Mouse (Mus musculus): ENCODE measurements at regions not wholly inside any gene's neighbourhood (a gene's known extent, or its start where the extent isn't known, plus 50 kb on each side); places are given as distances from the start of the nearest gene placed in this dataset.

GRCm38 (mm10) chr9:115609904-115610303, 299.4 kb upstream of the Gadl1 start:
- Histone ChIP-seq H3K27ac (ENCODE audit: low read depth, low read length) (no peak overlapping the region), H3K4me1 (replicated peaks; ENCODE audit: control insufficient read depth, insufficient read depth, low read length) (no peaks in the 10 kb centered on the region), H3K4me3 (ENCODE audit: low read depth, low read length) (no peak overlapping the region), H3K9ac (ENCODE audit: low read length) (no peak overlapping the region), H3K4me2 (ENCODE audit: low read depth, low read length, severe bottlenecking) (no peak overlapping the region), H3K9me3 (ENCODE audit: control insufficient read depth, low read length) (no peaks in the 10 kb centered on the region), H3K27me3 (ENCODE audit: control insufficient read depth, insufficient read depth, low read length) (no peaks in the 10 kb centered on the region), H3K36me3 (ENCODE audit: control insufficient read depth, insufficient read depth, low read length) (no peaks in the 10 kb centered on the region)
- 91% methylated on average over 5 of the region's 5 CpGs for WGBS
- no peak for DNase-seq (ENCODE audit: low spot score)
- ATAC-seq (replicated peaks; ENCODE audit: low FRiP score) = no peak

- H3K27me3 ChIP-seq (ENCODE audit: control insufficient read depth, insufficient read depth, low read length) = no peaks in the 10 kb centered on the region
- ATAC-seq (replicated peaks; ENCODE audit: low FRiP score) = no peak
- no peaks in the 10 kb centered on the region for H3K9me3 ChIP-seq (ENCODE audit: control insufficient read depth, low read length)
- H3K36me3 ChIP-seq (ENCODE audit: control insufficient read depth, insufficient read depth, low read length) = no peaks in the 10 kb centered on the region
- H3K4me3 ChIP-seq (ENCODE audit: low read depth, low read length) = no peak overlapping the region
- no peak overlapping the region for H3K4me2 ChIP-seq (ENCODE audit: low read depth, low read length, severe bottlenecking)
- H3K4me1 ChIP-seq (replicated peaks; ENCODE audit: control insufficient read depth, insufficient read depth, low read length) = no peaks in the 10 kb centered on the region
- 87% methylated on average over 5 of the region's 5 CpGs for WGBS
- H3K27ac ChIP-seq (ENCODE audit: low read depth, low read length) = no peak overlapping the region
- DNase-seq (ENCODE audit: low spot score) = no peak
- no peak overlapping the region for H3K9ac ChIP-seq (ENCODE audit: low read length)
Observed at GRCm38 (mm10) chr9:115611713-115612112, 297.5 kb upstream of the Gadl1 start.

- DNase-seq (ENCODE audit: low spot score) (no peak), ATAC-seq (replicated peaks; ENCODE audit: low FRiP score) (no peak)
- Histone ChIP-seq H3K4me2 (ENCODE audit: low read depth, low read length, severe bottlenecking) (no peak overlapping the region), H3K36me3 (ENCODE audit: control insufficient read depth, insufficient read depth, low read length) (no peaks in the 10 kb centered on the region), H3K9ac (ENCODE audit: low read length) (no peak overlapping the region), H3K4me3 (ENCODE audit: low read depth, low read length) (no peak overlapping the region), H3K4me1 (replicated peaks; ENCODE audit: control insufficient read depth, insufficient read depth, low read length) (no peaks in the 10 kb centered on the region), H3K27ac (ENCODE audit: low read depth, low read length) (no peak overlapping the region), H3K9me3 (ENCODE audit: control insufficient read depth, low read length) (no peaks in the 10 kb centered on the region), H3K27me3 (ENCODE audit: control insufficient read depth, insufficient read depth, low read length) (no peaks in the 10 kb centered on the region)
- WGBS = 69% methylated on average over 6 of the region's 6 CpGs
Observed at GRCm38 (mm10) chr9:115612908-115613307, 296.3 kb upstream of the Gadl1 start.

GRCm38 (mm10) chr9:115614007-115614406, 295.2 kb upstream of the Gadl1 start:
- no peak overlapping the region for H3K4me3 ChIP-seq (ENCODE audit: low read depth, low read length)
- DNase-seq (ENCODE audit: low spot score) (no peak), ATAC-seq (replicated peaks; ENCODE audit: low FRiP score) (no peak)
- no peaks in the 10 kb centered on the region for H3K27me3 ChIP-seq (ENCODE audit: control insufficient read depth, insufficient read depth, low read length)
- H3K27ac ChIP-seq (ENCODE audit: low read depth, low read length) = no peak overlapping the region
- 74% methylated on average over 2 of the region's 2 CpGs for WGBS
- no peaks in the 10 kb centered on the region for H3K9me3 ChIP-seq (ENCODE audit: control insufficient read depth, low read length)
- no peaks in the 10 kb centered on the region for H3K4me1 ChIP-seq (replicated peaks; ENCODE audit: control insufficient read depth, insufficient read depth, low read length)
- H3K4me2 ChIP-seq (ENCODE audit: low read depth, low read length, severe bottlenecking) = no peak overlapping the region
- H3K9ac ChIP-seq (ENCODE audit: low read length) = no peak overlapping the region
- no peaks in the 10 kb centered on the region for H3K36me3 ChIP-seq (ENCODE audit: control insufficient read depth, insufficient read depth, low read length)

GRCm38 (mm10) chr9:115617909-115618308, 291.3 kb upstream of the Gadl1 start:
- ATAC-seq (replicated peaks; ENCODE audit: low FRiP score) = no peak

GRCm38 (mm10) chr9:115623948-115624347, 285.3 kb upstream of the Gadl1 start:
- no peak for DNase-seq (ENCODE audit: low spot score)
- no peak for ATAC-seq (replicated peaks; ENCODE audit: low FRiP score)
- WGBS = 63% methylated on average over 5 of the region's 5 CpGs
- Histone ChIP-seq H3K36me3 (ENCODE audit: control insufficient read depth, insufficient read depth, low read length) (no peaks in the 10 kb centered on the region), H3K4me3 (ENCODE audit: low read depth, low read length) (no peak overlapping the region), H3K4me2 (ENCODE audit: low read depth, low read length, severe bottlenecking) (no peak overlapping the region), H3K27ac (ENCODE audit: low read depth, low read length) (no peak overlapping the region), H3K4me1 (replicated peaks; ENCODE audit: control insufficient read depth, insufficient read depth, low read length) (no peaks in the 10 kb centered on the region), H3K9me3 (ENCODE audit: control insufficient read depth, low read length) (no peaks in the 10 kb centered on the region), H3K9ac (ENCODE audit: low read length) (no peak overlapping the region), H3K27me3 (ENCODE audit: control insufficient read depth, insufficient read depth, low read length) (no peaks in the 10 kb centered on the region)

More at GRCm38 (mm10) chr9:115617909-115618308, 291.3 kb upstream of the Gadl1 start:
- DNase-seq (ENCODE audit: low spot score) = no peak
- Histone ChIP-seq H3K4me1 (replicated peaks; ENCODE audit: control insufficient read depth, insufficient read depth, low read length) (no peaks in the 10 kb centered on the region), H3K9ac (ENCODE audit: low read length) (no peak overlapping the region), H3K36me3 (ENCODE audit: control insufficient read depth, insufficient read depth, low read length) (no peaks in the 10 kb centered on the region), H3K27ac (ENCODE audit: low read depth, low read length) (no peak overlapping the region), H3K27me3 (ENCODE audit: control insufficient read depth, insufficient read depth, low read length) (no peaks in the 10 kb centered on the region), H3K4me3 (ENCODE audit: low read depth, low read length) (no peak overlapping the region), H3K9me3 (ENCODE audit: control insufficient read depth, low read length) (no peaks in the 10 kb centered on the region), H3K4me2 (ENCODE audit: low read depth, low read length, severe bottlenecking) (no peak overlapping the region)
- 89% methylated on average over 6 of the region's 6 CpGs for WGBS

- 87% methylated on average over 15 of the region's 15 CpGs for WGBS
- no peaks in the 10 kb centered on the region for H3K9me3 ChIP-seq (ENCODE audit: control insufficient read depth, low read length)
- no peaks in the 10 kb centered on the region for H3K27me3 ChIP-seq (ENCODE audit: control insufficient read depth, insufficient read depth, low read length)
- no peak overlapping the region for H3K4me3 ChIP-seq (ENCODE audit: low read depth, low read length)
- H3K27ac ChIP-seq (ENCODE audit: low read depth, low read length) = no peak overlapping the region
- no peaks in the 10 kb centered on the region for H3K4me1 ChIP-seq (replicated peaks; ENCODE audit: control insufficient read depth, insufficient read depth, low read length)
- H3K4me2 ChIP-seq (ENCODE audit: low read depth, low read length, severe bottlenecking) = no peak overlapping the region
- no peaks in the 10 kb centered on the region for H3K36me3 ChIP-seq (ENCODE audit: control insufficient read depth, insufficient read depth, low read length)
- DNase-seq (ENCODE audit: low spot score) (no peak), ATAC-seq (replicated peaks; ENCODE audit: low FRiP score) (no peak)
- no peak overlapping the region for H3K9ac ChIP-seq (ENCODE audit: low read length)
Observed at GRCm38 (mm10) chr9:115624721-115625496, 284.3 kb upstream of the Gadl1 start.

- Histone ChIP-seq H3K9ac (ENCODE audit: low read length) (no peak overlapping the region), H3K27me3 (ENCODE audit: control insufficient read depth, insufficient read depth, low read length) (no peaks in the 10 kb centered on the region), H3K4me3 (ENCODE audit: low read depth, low read length) (no peak overlapping the region), H3K27ac (ENCODE audit: low read depth, low read length) (no peak overlapping the region), H3K9me3 (ENCODE audit: control insufficient read depth, low read length) (no peaks in the 10 kb centered on the region), H3K36me3 (ENCODE audit: control insufficient read depth, insufficient read depth, low read length) (no peaks in the 10 kb centered on the region), H3K4me2 (ENCODE audit: low read depth, low read length, severe bottlenecking) (no peak overlapping the region), H3K4me1 (replicated peaks; ENCODE audit: control insufficient read depth, insufficient read depth, low read length) (no peaks in the 10 kb centered on the region)
- no peak for DNase-seq (ENCODE audit: low spot score)
- 80% methylated on average over 3 of the region's 3 CpGs for WGBS
- no peak for ATAC-seq (replicated peaks; ENCODE audit: low FRiP score)
Observed at GRCm38 (mm10) chr9:115627551-115627950, 281.7 kb upstream of the Gadl1 start.

- no peak overlapping the region for H3K4me3 ChIP-seq (ENCODE audit: low read depth, low read length)
Observed at GRCm38 (mm10) chr9:115637114-115637513, 272.1 kb upstream of the Gadl1 start.

More at GRCm38 (mm10) chr9:115637114-115637513, 272.1 kb upstream of the Gadl1 start:
- H3K4me1 ChIP-seq (replicated peaks; ENCODE audit: control insufficient read depth, insufficient read depth, low read length) = no peaks in the 10 kb centered on the region
- DNase-seq (ENCODE audit: low spot score) = no peak
- no peaks in the 10 kb centered on the region for H3K9me3 ChIP-seq (ENCODE audit: control insufficient read depth, low read length)
- no peak overlapping the region for H3K4me2 ChIP-seq (ENCODE audit: low read depth, low read length, severe bottlenecking)
- no peaks in the 10 kb centered on the region for H3K27me3 ChIP-seq (ENCODE audit: control insufficient read depth, insufficient read depth, low read length)
- WGBS = 86% methylated on average over 6 of the region's 6 CpGs
- no peak overlapping the region for H3K9ac ChIP-seq (ENCODE audit: low read length)
- H3K36me3 ChIP-seq (ENCODE audit: control insufficient read depth, insufficient read depth, low read length) = no peaks in the 10 kb centered on the region
- H3K27ac ChIP-seq (ENCODE audit: low read depth, low read length) = no peak overlapping the region
- no peak for ATAC-seq (replicated peaks; ENCODE audit: low FRiP score)
